Mouse (Mus musculus) right cerebral cortex, postnatal 4 days (tissue): ENCODE results near the gene Atf7.
"Not testable (repeated sequence)": the region's sequence is repeated elsewhere in the genome, so short reads cannot be mapped to it uniquely, and the experiment has no call there.

Experiments used
- DNase-seq: peaks from one replicate; pipeline ENCODE4 v3.0.0-alpha.2; 2022

Gene Atf7

GRCm38 (mm10) chr15:102617654-102618053 is 7.6 kb downstream of the Atf7 start:
- DNase-seq: no peak

GRCm38 (mm10) chr15:102616174-102616573 is 9.1 kb downstream of the Atf7 start:
- DNase-seq: no peak

- no peak for DNase-seq
Observed at GRCm38 (mm10) chr15:102614224-102614623, 11.0 kb downstream of the Atf7 start.

GRCm38 (mm10) chr15:102612966-102613365 is 12.3 kb downstream of the Atf7 start:
- DNase-seq: no peak

GRCm38 (mm10) chr15:102608586-102608985 is 16.7 kb downstream of the Atf7 start:
- DNase-seq: not testable (repeated sequence)

GRCm38 (mm10) chr15:102593996-102594656 is 31.1 kb downstream of the Atf7 start:
- no peak for DNase-seq

- DNase-seq: no peak
Observed at GRCm38 (mm10) chr15:102592674-102593073, 32.6 kb downstream of the Atf7 start.

- no peak for DNase-seq
Observed at GRCm38 (mm10) chr15:102590567-102590966, 34.7 kb downstream of the Atf7 start.

- no peak for DNase-seq
Observed at GRCm38 (mm10) chr15:102589826-102590225, 35.4 kb downstream of the Atf7 start.

- DNase-seq: no peak
Observed at GRCm38 (mm10) chr15:102585501-102585900, 39.8 kb downstream of the Atf7 start.

- peak; percentile 32 for DNase-seq
Observed at GRCm38 (mm10) chr15:102583708-102584383, 41.4 kb downstream of the Atf7 start.

GRCm38 (mm10) chr15:102581205-102581604 is 44.1 kb downstream of the Atf7 start:
- DNase-seq: no peak

- DNase-seq: no peak
Observed at GRCm38 (mm10) chr15:102578351-102578750, 46.9 kb downstream of the Atf7 start.

- DNase-seq: no peak
Observed at GRCm38 (mm10) chr15:102576972-102577371, 48.3 kb downstream of the Atf7 start.

GRCm38 (mm10) chr15:102572081-102572480 is 53.2 kb downstream of the Atf7 start:
- no peak for DNase-seq

GRCm38 (mm10) chr15:102567849-102568248 is 57.4 kb downstream of the Atf7 start:
- no peak for DNase-seq

GRCm38 (mm10) chr15:102563681-102564080 is 61.6 kb downstream of the Atf7 start:
- no peak for DNase-seq

- DNase-seq: no peak
Observed at GRCm38 (mm10) chr15:102563061-102563460, 62.2 kb downstream of the Atf7 start.

GRCm38 (mm10) chr15:102562491-102562890 is 62.8 kb downstream of the Atf7 start:
- no peak for DNase-seq

GRCm38 (mm10) chr15:102557580-102557979 is 67.7 kb downstream of the Atf7 start:
- no peak for DNase-seq

- no peak for DNase-seq
Observed at GRCm38 (mm10) chr15:102555581-102555980, 69.7 kb downstream of the Atf7 start.

GRCm38 (mm10) chr15:102552599-102552998 is 72.7 kb downstream of the Atf7 start:
- no peak for DNase-seq

GRCm38 (mm10) chr15:102547478-102547877 is 77.8 kb downstream of the Atf7 start:
- DNase-seq: no peak

- DNase-seq: peak; percentile 58
Observed at GRCm38 (mm10) chr15:102546677-102547427, 78.4 kb downstream of the Atf7 start.
